Mouse (Mus musculus): ENCODE measurements around the gene Nudt16l1.

- TF ChIP-seq CTCF (IDR thresholded peaks at IDR 0.05; ENCODE audit: control insufficient read depth, insufficient read depth, insufficient replicate concordance, low read depth, low read length): no peak
- TF ChIP-seq POLR2A (IDR thresholded peaks at IDR 0.05; ENCODE audit: control insufficient read depth, low read depth, low read length): no peak
Observed at GRCm38 (mm10) chr16:4939412-4939811, 851 bp downstream of the Nudt16l1 start.
